9 mouse cellular contexts compared by ENCODE assay signal in genomic region chr6:115361606-115362462, GRCm38 (mm10). TPM values are rescaled to one million over a fixed set of nuclear protein-coding genes. Genes with fewer than 3 reads are reported as not detected.
DNase-seq lines count a peak whose midpoint lies in the region; ATAC-seq and TF ChIP-seq lines count a peak whose summit lies in the region.
"Had no signal": no experiment of that assay in that cellular context is flagged by ENCODE, and none has a peak within 500 bp of the region (broad histone marks: within the 10 kb centered on the region; RNA-seq: fewer than 3 reads in every experiment).

No protein-coding gene starts in this region.

- DNase-seq in layer of hippocampus, adult 18-20 months (ENCODE audit: low spot score in 2 of 2): peak; percentile 5 to 14
- DNase-seq in layer of hippocampus, adult 11-12 months (ENCODE audit: low spot score): no peak
- peak; percentile 11 for DNase-seq in embryonic facial prominence, embryonic 11.5 days (ENCODE audit: low spot score)
- DNase-seq in heart, adult 8-10 months (ENCODE audit: low spot score): peak; percentile 64
- DNase-seq in liver, embryonic 14.5 days (ENCODE audit: low read depth in 3 of 3, low spot score in 3 of 3): no peak
- DNase-seq in midbrain, postnatal 0 days (ENCODE audit: low spot score): no peak
- peak; percentile 64 for DNase-seq in testis, postnatal 14 days (ENCODE audit: low spot score)

- no peak for TF ChIP-seq CTCF in intestine, postnatal 0 days (IDR thresholded peaks at IDR 0.05; ENCODE audit: low read depth)
- TF ChIP-seq CTCF in liver, embryonic 14.5 days (IDR thresholded peaks at IDR 0.05; ENCODE audit: low read depth): no peak
- TF ChIP-seq CTCF in midbrain, postnatal 0 days (IDR thresholded peaks at IDR 0.05): no peak

- H3K27me3 ChIP-seq in embryonic facial prominence, embryonic 11.5 days (ENCODE audit: control insufficient read depth, insufficient read depth, low read length): peaks cover 17% of the 10 kb centered on the region
- no peaks in the 10 kb centered on the region for H3K27me3 ChIP-seq in intestine, postnatal 0 days (replicated peaks; ENCODE audit: control insufficient read depth, insufficient read depth, low read length)
- peaks cover 28% of the 10 kb centered on the region for H3K27me3 ChIP-seq in liver, embryonic 14.5 days (ENCODE audit: control insufficient read depth, insufficient read depth, low read length)
- peaks cover 7% of the 10 kb centered on the region; the same call in 1 of the 2 replicates for H3K27me3 ChIP-seq in midbrain, postnatal 0 days (ENCODE audit: insufficient read depth, low read length)
- H3K27me3 ChIP-seq: CH12.LX had no signal

- no peaks in the 10 kb centered on the region; the same call in 1 of the 2 replicates for H3K4me1 ChIP-seq in embryonic facial prominence, embryonic 11.5 days (ENCODE audit: control insufficient read depth, insufficient read depth, low read length)
- peaks cover 1% of the 10 kb centered on the region; the same call in 1 of the 2 replicates for H3K4me1 ChIP-seq in intestine, postnatal 0 days (replicated peaks; ENCODE audit: control insufficient read depth, insufficient read depth, low read length)
- H3K4me1 ChIP-seq in liver, embryonic 14.5 days (replicated peaks; ENCODE audit: control insufficient read depth in 2 of 2, insufficient read depth in 2 of 2, low read length in 1 of 2): no peaks in the 10 kb centered on the region
- H3K4me1 ChIP-seq in midbrain, postnatal 0 days (ENCODE audit: insufficient read depth, low read length): no peaks in the 10 kb centered on the region

- no peak for TF ChIP-seq EP300 in liver, embryonic 14.5 days (IDR thresholded peaks at IDR 0.05; ENCODE audit: low read depth)

- H3K9ac ChIP-seq in embryonic facial prominence, embryonic 11.5 days (replicated peaks; ENCODE audit: low read length): peak overlapping the region; percentile 41
- peak overlapping the region; percentile 75 for H3K9ac ChIP-seq in intestine, postnatal 0 days (ENCODE audit: low read depth, low read length)
- H3K9ac ChIP-seq in liver, embryonic 14.5 days (replicated peaks): no peak overlapping the region
- H3K9ac ChIP-seq in midbrain, postnatal 0 days (replicated peaks; ENCODE audit: low read length, poor library complexity, severe bottlenecking): no peak overlapping the region; the same call in 1 of the 2 replicates

- peak overlapping the region; percentile 99 for H3K4me2 ChIP-seq in embryonic facial prominence, embryonic 11.5 days (ENCODE audit: low read depth, low read length)
- peak overlapping the region; percentile 86 for H3K4me2 ChIP-seq in intestine, postnatal 0 days (replicated peaks; ENCODE audit: low read depth)
- peak overlapping the region; percentile 67 for H3K4me2 ChIP-seq in liver, embryonic 14.5 days (ENCODE audit: low read depth)
- peak overlapping the region; percentile 99 for H3K4me2 ChIP-seq in midbrain, postnatal 0 days (ENCODE audit: low read depth, low read length, poor library complexity, severe bottlenecking)

- WGBS in embryonic facial prominence, embryonic 11.5 days: under 1% methylated on average over 48 of the region's 48 CpGs
- 2% methylated on average over 48 of the region's 48 CpGs for WGBS in intestine, postnatal 0 days
- WGBS in liver, embryonic 14.5 days (ENCODE audit: insufficient replicate concordance): 2% methylated on average over 47 of the region's 48 CpGs
- WGBS in midbrain, postnatal 0 days: 2% methylated on average over 48 of the region's 48 CpGs

- ATAC-seq in embryonic facial prominence, embryonic 11.5 days (replicated peaks; ENCODE audit: insufficient number of reproducible peaks, low FRiP score, low TSS enrichment, low read depth): peak; percentile 85
- peak; percentile 59 for ATAC-seq in intestine, postnatal 0 days
- no peak for ATAC-seq in liver, embryonic 14.5 days (ENCODE audit: insufficient read depth)
- ATAC-seq in midbrain, postnatal 0 days (ENCODE audit: low FRiP score): no peak

- no peaks in the 10 kb centered on the region for H3K36me3 ChIP-seq in embryonic facial prominence, embryonic 11.5 days (replicated peaks; ENCODE audit: control insufficient read depth, insufficient read depth, low read depth, low read length)
- H3K36me3 ChIP-seq in intestine, postnatal 0 days (ENCODE audit: control insufficient read depth, insufficient read depth): no peaks in the 10 kb centered on the region
- H3K36me3 ChIP-seq in liver, embryonic 14.5 days (replicated peaks; ENCODE audit: control insufficient read depth, insufficient read depth, low read depth): no peaks in the 10 kb centered on the region
- H3K36me3 ChIP-seq in midbrain, postnatal 0 days (ENCODE audit: insufficient read depth, low read length): no peaks in the 10 kb centered on the region

- peak overlapping the region; percentile 55 for H3K4me3 ChIP-seq in embryonic facial prominence, embryonic 11.5 days (ENCODE audit: low read depth, low read length)
- H3K4me3 ChIP-seq in intestine, postnatal 0 days (ENCODE audit: low read depth, low read length): peak overlapping the region; percentile 51
- H3K4me3 ChIP-seq in liver, embryonic 14.5 days (ENCODE audit: insufficient read depth in 1 of 2, low read depth in 2 of 2, low read length in 2 of 2): peak overlapping the region; percentile 31 to 53
- H3K4me3 ChIP-seq in midbrain, postnatal 0 days (ENCODE audit: low read depth, low read length): peak overlapping the region; percentile 62

- peaks cover 5% of the 10 kb centered on the region for H3K9me3 ChIP-seq in embryonic facial prominence, embryonic 11.5 days (replicated peaks; ENCODE audit: control insufficient read depth, low read length)
- no peaks in the 10 kb centered on the region for H3K9me3 ChIP-seq in intestine, postnatal 0 days (ENCODE audit: control insufficient read depth)
- H3K9me3 ChIP-seq in liver, embryonic 14.5 days (ENCODE audit: control insufficient read depth, low read length): no peaks in the 10 kb centered on the region
- H3K9me3 ChIP-seq in midbrain, postnatal 0 days (ENCODE audit: low read length): no peaks in the 10 kb centered on the region

- no peak overlapping the region for H3K27ac ChIP-seq in embryonic facial prominence, embryonic 11.5 days (replicated peaks; ENCODE audit: low read depth, low read length)
- H3K27ac ChIP-seq in intestine, postnatal 0 days (ENCODE audit: low read depth, low read length): peak overlapping the region; percentile 78; the same call in 1 of the 2 replicates
- H3K27ac ChIP-seq in liver, embryonic 14.5 days: no peak overlapping the region
- no peak overlapping the region for H3K27ac ChIP-seq in midbrain, postnatal 0 days (ENCODE audit: low read depth, low read length)

RNA-seq across cellular contexts. Expression of gene Pparg, which starts 1.1 kb away (rescaled TPM):
- total RNA-seq in layer of hippocampus, adult 18-20 months (2021): 1 to 10 TPM; 2.0 to 2.1 TPM
- 0.22 TPM in 1 of 2 replicates, not detected in the other for polyA plus RNA-seq in embryonic facial prominence, embryonic 11.5 days (2014; fragmentation: Nextera tagmentation; extraction: Ambion mirVana)
- 10 to 100 TPM in 3 of 4 experiments, 1 to 10 TPM in 1; 9.5 to 13.5 (median 12.3) TPM for total RNA-seq in heart, adult 8-10 months (2022)
- 17.8 and 20.5 TPM in 2 replicates for polyA plus RNA-seq in intestine, postnatal 0 days (2015; fragmentation: Nextera tagmentation; extraction: Ambion mirVana)
- polyA plus RNA-seq in liver, embryonic 14.5 days (2012; rRNA removed): 0.45 and 0.67 TPM in 2 replicates
- polyA plus RNA-seq in liver, embryonic 14.5 days (2014; fragmentation: Nextera tagmentation; extraction: Ambion mirVana): 1.7 and 1.9 TPM in 2 replicates
- total RNA-seq in midbrain, postnatal 0 days (2014; rRNA removed): 2.0 TPM in 1 of 2 replicates, not detected in the other
- polyA plus RNA-seq in midbrain, postnatal 0 days (2015; fragmentation: Nextera tagmentation; extraction: Ambion mirVana): 0.25 and 0.33 TPM in 2 replicates
- total RNA-seq: CH12.LX had no signal

Comparison
In these comparisons a context has a peak if more than half of its experiments do, and no peak if none do; other contexts are left out.
1. DNase-seq: peak in layer of hippocampus, adult 18-20 months (2 of 2), embryonic facial prominence, embryonic 11.5 days (single experiment), heart, adult 8-10 months (single experiment) and testis, postnatal 14 days (single experiment); none in layer of hippocampus, adult 11-12 months (single experiment), liver, embryonic 14.5 days (0 of 3) and midbrain, postnatal 0 days (single experiment).
2. ATAC-seq: peak in embryonic facial prominence, embryonic 11.5 days (single experiment) and intestine, postnatal 0 days (single experiment); none in liver, embryonic 14.5 days (single experiment) and midbrain, postnatal 0 days (single experiment).
3. H3K9ac ChIP-seq: peak in embryonic facial prominence, embryonic 11.5 days (single experiment) and intestine, postnatal 0 days (single experiment); none in liver, embryonic 14.5 days (single experiment) and midbrain, postnatal 0 days (single experiment).
4. Peak in every context shown above with its lines, with median percentiles within 50 percentile points of each other: H3K4me2 ChIP-seq and H3K4me3 ChIP-seq.